9 mouse cellular contexts compared by ENCODE assay signal in genomic region chr17:87570676-87571344, GRCm38 (mm10).
DNase-seq lines count a peak whose midpoint lies in the region; ATAC-seq lines count a peak whose summit lies in the region.
"Had no signal": no experiment of that assay in that cellular context is flagged by ENCODE, and none has a peak within 500 bp of the region (broad histone marks: within the 10 kb centered on the region; RNA-seq: fewer than 3 reads in every experiment).

No protein-coding gene starts in this region.

- no peak for DNase-seq in heart, postnatal 36 days
- DNase-seq in cerebellum, adult 9-10 months = peak; percentile 24
- no peak for DNase-seq in c-Kit-positive CD71-positive TER-119-positive erythroid progenitor cells, embryonic 14.5 days (ENCODE audit: low spot score)
- DNase-seq in right cerebral cortex, adult 18-20 months = no peak

- H3K27ac ChIP-seq in heart, embryonic 13.5 days (replicated peaks) = no peak overlapping the region; the same call in 1 of the 2 replicates
- H3K27ac ChIP-seq in hindbrain, embryonic 13.5 days = peak overlapping the region; percentile 48
- no peak overlapping the region for H3K27ac ChIP-seq in midbrain, embryonic 13.5 days

- no peak for ATAC-seq in heart, embryonic 13.5 days (ENCODE audit: extremely low read depth, insufficient number of reproducible peaks, low FRiP score, low TSS enrichment)
- ATAC-seq in hindbrain, embryonic 13.5 days (ENCODE audit: low FRiP score) = peak; percentile 78
- peak; percentile 59; the same call in 1 of the 2 replicates for ATAC-seq in midbrain, embryonic 13.5 days
- ATAC-seq in activated CD4-positive, CD25-positive, alpha-beta regulatory T cell, adult 4 months = no peak

- peak overlapping the region; percentile 70 for H3K4me2 ChIP-seq in heart, embryonic 13.5 days
- peak overlapping the region; percentile 49 for H3K4me2 ChIP-seq in hindbrain, embryonic 13.5 days
- peak overlapping the region; percentile 41 for H3K4me2 ChIP-seq in midbrain, embryonic 13.5 days (replicated peaks)

- intact Hi-C loops in heart, postnatal 36 days (cut with DNase I) = loop anchor here (1.0 to 5.0 kb wide), 4 partner anchors 40 to 534 kb away; partner anchors contain the start of gene Calm2

- H3K4me3 ChIP-seq in heart, embryonic 13.5 days = peak overlapping the region; percentile 42
- H3K4me3 ChIP-seq in hindbrain, embryonic 13.5 days = peak overlapping the region; percentile 23; the same call in 1 of the 2 replicates
- 0 out of 2 replicates have a peak overlapping the region, but pooled peaks have one; percentile 4 for H3K4me3 ChIP-seq in midbrain, embryonic 13.5 days (replicated peaks)

- H3K9ac ChIP-seq in heart, embryonic 13.5 days = peak overlapping the region; percentile 67
- peak overlapping the region; percentile 59; the same call in 1 of the 2 replicates for H3K9ac ChIP-seq in hindbrain, embryonic 13.5 days
- no peak overlapping the region for H3K9ac ChIP-seq in midbrain, embryonic 13.5 days (replicated peaks)

- peaks cover 18% of the 10 kb centered on the region for H3K27me3 ChIP-seq in heart, embryonic 13.5 days (replicated peaks)
- no peaks in the 10 kb centered on the region for H3K27me3 ChIP-seq in hindbrain, embryonic 13.5 days
- H3K27me3 ChIP-seq in midbrain, embryonic 13.5 days = peaks cover 8% of the 10 kb centered on the region

- H3K4me1 ChIP-seq in heart, embryonic 13.5 days = peaks cover 12% of the 10 kb centered on the region
- peaks cover 18% of the 10 kb centered on the region for H3K4me1 ChIP-seq in hindbrain, embryonic 13.5 days (replicated peaks)
- peaks cover 12% of the 10 kb centered on the region for H3K4me1 ChIP-seq in midbrain, embryonic 13.5 days (replicated peaks)

- WGBS in heart, embryonic 13.5 days = 48% methylated on average over 18 of the region's 18 CpGs
- WGBS in hindbrain, embryonic 13.5 days = 40% methylated on average over 18 of the region's 18 CpGs
- WGBS in midbrain, embryonic 13.5 days = 41% methylated on average over 18 of the region's 18 CpGs

- no peaks in the 10 kb centered on the region for H3K36me3 ChIP-seq in heart, embryonic 13.5 days
- no peaks in the 10 kb centered on the region for H3K36me3 ChIP-seq in hindbrain, embryonic 13.5 days
- H3K36me3 ChIP-seq in midbrain, embryonic 13.5 days = no peaks in the 10 kb centered on the region
- H3K36me3 ChIP-seq: G1E had no signal

- no peaks in the 10 kb centered on the region for H3K9me3 ChIP-seq in heart, embryonic 13.5 days
- H3K9me3 ChIP-seq in hindbrain, embryonic 13.5 days = no peaks in the 10 kb centered on the region
- no peaks in the 10 kb centered on the region for H3K9me3 ChIP-seq in midbrain, embryonic 13.5 days
- H3K9me3 ChIP-seq: G1E had no signal

Comparison
In these comparisons a context has a peak if more than half of its experiments do, and no peak if none do; other contexts are left out.
1. ATAC-seq: peak in hindbrain, embryonic 13.5 days (single experiment) and midbrain, embryonic 13.5 days (single experiment); none in heart, embryonic 13.5 days (single experiment) and activated CD4-positive, CD25-positive, alpha-beta regulatory T cell, adult 4 months (single experiment).
2. Peak in every context shown above with its lines, with median percentiles within 50 percentile points of each other: H3K4me2 ChIP-seq and H3K4me3 ChIP-seq.